Mouse (Mus musculus): ENCODE measurements at regions not wholly inside any gene's neighbourhood (a gene's known extent, or its start where the extent isn't known, plus 50 kb on each side); places are given as distances from the start of the nearest gene placed in this dataset.
"Not testable (repeated sequence)": the region's sequence is repeated elsewhere in the genome, so short reads cannot be mapped to it uniquely, and the experiment has no call there.

DNA sequence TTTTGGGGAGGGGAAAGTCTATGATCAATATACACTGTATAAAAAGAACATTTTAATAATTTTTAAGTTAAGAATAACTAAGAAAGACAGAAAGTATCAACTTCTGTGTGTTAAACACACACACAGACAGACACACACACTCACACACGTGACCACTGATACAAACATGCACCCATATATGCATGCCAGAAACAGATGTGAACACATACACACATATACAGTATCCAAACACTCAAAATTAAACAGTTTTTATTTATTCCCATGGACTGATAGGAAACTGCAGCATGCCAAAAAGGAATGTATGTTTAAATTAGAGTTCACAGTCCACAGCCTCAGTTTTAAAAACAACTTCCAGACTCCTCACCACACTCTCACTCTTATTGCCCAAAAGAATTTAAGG lies 203.4 kb upstream of the Tbl1x start:
- no peak for DNase-seq (ENCODE audit: low read depth)

DNA sequence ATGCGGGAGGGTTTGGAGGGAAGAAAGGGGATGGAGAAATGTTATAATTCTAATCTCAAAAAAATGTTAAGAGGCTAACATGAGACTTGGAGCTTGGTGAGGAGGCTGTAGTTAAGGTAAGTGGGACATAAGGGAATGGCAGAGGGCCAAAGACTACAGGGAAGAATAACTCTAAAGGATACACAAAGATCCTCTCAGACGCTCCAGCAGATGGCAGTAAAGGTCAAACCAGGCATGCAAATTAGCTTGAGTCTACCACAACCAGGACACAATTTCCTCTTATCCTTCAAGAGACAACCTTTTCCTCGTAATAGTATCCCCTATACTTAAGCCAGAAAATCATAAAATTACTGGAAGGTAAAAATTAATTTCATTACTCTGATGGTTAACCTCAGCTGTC lies 196.4 kb upstream of the Tbl1x start:
- DNase-seq (ENCODE audit: low read depth), result peak; percentile 42

DNA sequence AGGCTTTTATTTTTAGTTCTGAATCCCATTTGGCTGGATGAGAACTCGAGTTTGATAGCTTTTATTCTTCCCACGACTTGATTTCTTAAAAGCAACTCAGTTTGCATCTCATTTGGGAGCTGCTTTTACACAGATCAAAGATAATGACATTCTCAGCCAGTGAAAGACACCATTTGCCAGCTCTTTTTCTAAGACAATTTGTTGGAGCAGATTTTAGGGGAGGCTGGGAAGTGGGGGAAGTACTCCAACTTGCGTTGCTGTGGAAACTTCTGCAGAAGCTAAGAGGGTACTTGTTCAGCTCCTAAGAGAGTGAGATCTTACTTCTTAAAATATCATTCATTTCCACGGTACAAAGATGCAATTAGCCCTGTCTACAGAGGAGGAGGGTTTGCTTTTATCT lies 187.2 kb upstream of the Tbl1x start:
- no peak for DNase-seq (ENCODE audit: low read depth)

DNA sequence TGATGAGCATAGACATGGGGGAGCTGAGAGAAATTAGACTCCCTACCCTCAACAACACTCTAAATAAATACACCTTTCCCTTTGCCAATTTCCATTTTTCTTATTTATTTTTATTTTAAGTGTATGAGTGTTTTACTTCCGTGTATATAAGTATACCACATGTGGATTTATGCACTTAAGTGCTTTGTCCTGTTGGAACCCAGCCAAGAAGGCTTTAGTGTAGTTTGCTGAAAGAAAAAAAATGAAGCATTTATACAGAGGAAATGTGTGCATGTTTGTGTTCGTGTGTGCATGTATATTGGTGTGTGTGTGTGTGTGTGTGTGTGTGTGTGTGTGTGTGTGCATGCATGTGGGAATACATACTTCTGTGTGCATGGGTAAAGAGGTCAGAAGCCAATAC lies 157.6 kb upstream of the Tbl1x start:
- DNase-seq (ENCODE audit: low read depth), result no peak

DNA sequence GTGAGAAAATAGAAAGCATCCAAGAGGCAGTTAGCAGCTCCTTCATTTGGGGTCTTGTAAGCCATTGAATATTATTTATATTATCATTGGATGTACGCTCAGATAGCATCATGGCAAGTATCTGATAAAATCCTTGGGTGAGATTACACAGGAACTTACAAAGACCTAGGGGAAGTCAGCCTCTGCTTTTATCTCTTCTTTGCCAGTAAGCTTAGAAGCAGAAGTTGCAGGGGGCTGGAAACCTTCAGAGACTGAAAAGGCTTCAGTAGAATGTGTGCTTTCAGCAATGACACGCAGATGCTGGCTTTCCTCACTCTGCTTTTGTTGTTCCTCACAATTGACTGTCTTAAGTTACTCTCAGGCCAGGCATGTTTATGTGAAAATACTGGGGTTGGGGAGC lies 150.3 kb upstream of the Tbl1x start:
- peak; percentile 12 for DNase-seq (ENCODE audit: low read depth)

DNA sequence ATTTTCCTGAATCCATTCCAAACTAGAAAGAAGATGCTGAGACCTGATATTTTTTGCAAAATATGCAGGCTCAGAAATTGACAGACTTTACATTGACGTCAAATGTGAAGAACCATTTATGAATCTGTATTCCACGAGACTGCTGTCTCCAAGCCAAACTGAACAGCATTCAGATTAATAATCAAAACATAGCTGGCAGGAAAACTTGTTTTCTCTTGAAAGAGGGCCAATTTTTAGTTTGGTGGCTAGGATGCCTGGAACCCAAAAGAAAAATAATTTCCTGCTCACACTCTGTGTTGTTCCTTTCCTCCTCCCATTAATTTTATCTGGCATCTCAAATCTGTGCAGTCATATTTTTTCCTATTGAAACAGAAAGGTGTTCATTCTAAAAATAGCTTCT lies 149.7 kb upstream of the Tbl1x start:
- DNase-seq (ENCODE audit: low read depth), result no peak

DNA sequence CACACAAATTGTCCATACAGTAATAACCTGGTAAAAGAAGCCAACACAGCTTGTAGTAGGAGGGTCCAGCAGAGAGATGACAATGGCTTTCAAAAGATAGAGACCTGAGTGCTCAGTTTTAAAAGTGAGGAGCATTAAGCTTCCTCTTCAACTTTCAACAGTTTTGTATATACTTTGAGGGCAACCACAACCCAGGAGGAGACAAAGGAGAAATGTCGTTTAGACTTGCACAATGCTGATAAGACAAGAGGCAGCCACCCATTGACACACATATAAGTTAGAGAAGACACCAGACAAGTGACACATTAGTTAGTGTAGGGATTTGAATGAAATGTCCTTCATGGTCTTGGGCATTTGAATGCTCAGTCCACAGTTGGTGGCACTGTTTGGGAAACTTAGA lies 147.2 kb upstream of the Tbl1x start:
- peak; percentile 40 for DNase-seq (ENCODE audit: low read depth)

DNA sequence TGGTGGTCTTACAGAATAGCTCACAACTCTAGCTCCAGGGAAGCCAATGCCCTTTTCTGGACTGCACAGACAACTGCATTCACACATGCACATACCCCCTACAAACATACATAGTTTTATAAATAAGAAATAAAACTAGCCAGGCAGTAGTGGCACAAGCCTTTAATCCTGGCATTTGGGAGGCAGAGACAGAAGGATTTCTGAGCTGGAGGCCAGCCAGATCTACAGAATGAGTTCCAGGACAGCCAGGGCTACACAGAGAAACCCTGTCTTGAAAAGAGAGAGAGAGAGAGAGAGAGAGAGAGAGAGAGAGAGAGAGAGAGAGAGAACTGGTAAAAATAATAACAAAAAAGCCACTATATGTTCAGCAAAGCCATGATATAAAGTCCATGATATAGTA lies 143.5 kb upstream of the Tbl1x start:
- DNase-seq (ENCODE audit: low read depth), result no peak

DNA sequence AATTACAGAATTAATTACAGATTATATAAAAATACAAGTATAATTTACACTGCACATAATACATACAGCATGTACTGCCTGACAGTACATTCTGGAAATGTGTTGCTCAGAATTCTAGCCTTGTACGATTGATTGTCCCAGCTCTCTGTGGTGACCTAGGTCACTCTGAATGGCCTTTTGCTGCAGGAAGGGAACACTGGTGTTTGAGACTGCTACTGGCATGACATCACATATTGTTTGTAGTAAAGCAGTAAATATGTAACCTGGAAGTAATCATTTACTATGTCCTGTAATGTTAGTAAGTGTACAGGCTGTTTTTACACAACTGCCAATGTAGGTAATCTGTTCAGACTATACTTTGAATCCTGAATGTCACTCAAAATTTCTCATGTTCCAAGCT lies 123.5 kb upstream of the Tbl1x start:
- no peak for DNase-seq (ENCODE audit: low read depth)

DNA sequence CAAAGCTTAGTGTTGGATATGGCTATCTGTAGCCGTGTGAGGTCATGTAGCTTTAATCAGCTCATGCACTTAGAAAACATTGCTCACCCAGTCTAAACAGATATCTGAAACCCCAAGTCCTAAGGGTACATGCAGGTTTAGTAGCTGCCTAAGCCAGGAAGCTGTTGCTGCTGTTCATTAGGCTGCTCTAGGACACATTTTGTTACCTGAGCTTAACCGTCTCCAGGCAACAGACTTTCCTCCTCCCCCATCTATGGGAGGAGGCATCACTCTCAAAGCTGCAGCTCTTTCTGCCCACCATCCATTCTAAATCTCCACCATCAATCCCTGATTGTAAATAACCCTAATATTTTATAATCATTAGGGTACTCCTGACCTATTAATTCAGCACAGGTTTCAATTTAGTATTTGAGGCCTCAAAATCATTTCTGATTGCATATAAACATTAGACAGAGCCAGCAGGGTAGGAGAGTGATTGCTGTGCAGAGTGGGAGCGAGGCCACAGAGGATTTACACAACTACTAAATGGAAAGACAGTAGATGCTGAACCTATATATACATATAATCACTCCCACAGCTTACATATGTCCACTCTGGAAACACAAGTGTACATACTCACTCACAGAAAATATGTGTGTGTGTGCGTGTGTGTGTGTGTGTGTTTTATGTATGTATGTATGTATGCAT lies 118.9 kb upstream of the Tbl1x start:
- DNase-seq (ENCODE audit: low read depth), result no peak

DNA sequence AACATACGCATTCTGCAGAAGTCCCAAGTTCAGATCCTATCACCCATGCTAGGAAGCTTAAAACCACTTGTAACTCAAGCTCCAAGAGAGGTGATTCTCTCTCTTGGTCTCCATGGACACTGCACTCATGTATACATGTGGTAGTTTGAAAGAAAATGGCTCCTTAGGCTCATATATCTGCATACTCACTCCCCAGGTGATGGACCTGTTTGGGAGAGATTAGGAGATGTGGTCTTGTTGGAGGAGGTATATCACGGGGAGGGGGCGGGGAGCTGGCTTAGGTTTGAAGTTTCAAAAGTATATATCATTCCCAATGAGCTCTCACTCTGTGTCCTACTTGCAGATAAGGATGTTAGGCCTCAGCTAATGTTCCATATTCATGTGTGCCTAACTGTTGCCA lies 103.9 kb upstream of the Tbl1x start:
- DNase-seq (ENCODE audit: low read depth), result no peak

DNA sequence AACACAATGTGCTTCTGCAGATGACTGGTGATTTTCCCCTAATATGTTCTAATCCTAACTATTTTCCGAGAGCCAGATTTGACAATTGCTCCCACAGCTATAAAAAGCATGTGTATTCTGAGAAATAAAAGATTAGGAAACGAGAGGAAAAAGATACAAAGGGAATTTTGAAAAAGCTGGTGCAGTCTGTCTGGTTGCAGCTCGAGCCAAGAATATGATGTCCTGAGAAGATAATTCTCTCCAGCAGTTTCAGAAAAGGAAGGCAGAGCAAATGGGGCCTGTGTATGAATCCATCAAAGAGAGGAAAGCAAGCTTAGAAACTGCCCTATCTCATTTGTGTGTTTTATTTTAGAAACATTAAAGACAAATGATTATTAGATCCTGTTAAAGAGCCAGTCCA lies 102.9 kb upstream of the Tbl1x start:
- DNase-seq (ENCODE audit: low read depth), result no peak

DNA sequence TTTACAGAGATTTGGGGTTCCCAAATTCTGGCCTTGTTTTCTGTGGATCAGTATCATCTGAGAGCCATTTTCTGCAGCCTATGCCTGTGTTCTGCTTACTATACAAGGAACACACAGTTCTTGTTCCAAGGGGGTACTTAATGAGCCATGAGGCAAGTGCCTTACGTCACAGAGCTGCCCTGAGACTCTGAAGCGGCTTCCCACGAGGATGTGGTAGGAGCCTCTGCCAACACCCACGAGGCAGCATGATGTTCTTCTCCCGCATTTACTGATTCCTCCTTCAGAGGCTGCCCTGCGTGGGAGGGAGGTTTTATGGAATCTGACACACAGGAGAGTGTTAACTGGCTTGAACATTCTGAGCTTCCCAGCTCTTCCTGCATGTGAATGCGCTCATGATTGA lies 101.4 kb upstream of the Tbl1x start:
- peak; percentile 11 for DNase-seq (ENCODE audit: low read depth)

DNA sequence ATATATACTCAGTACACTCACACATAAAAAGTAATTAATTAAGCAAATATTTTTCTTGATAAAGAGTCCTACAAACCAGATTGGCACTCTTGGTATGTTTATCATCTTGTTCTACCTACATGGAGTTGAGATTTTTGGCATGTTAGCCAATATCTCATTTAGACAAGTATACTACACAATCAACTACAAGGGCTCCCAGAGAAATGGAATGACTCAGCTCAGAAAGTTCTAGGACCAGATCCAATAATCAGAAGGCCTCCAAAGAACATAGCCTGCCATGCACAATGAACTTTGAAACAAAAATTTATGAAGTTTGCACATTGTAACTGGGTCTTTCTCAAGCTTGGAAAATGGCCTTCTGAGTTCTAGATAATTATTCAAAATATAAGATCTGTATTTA lies 100.0 kb upstream of the Tbl1x start:
- no peak for DNase-seq (ENCODE audit: low read depth)

DNA sequence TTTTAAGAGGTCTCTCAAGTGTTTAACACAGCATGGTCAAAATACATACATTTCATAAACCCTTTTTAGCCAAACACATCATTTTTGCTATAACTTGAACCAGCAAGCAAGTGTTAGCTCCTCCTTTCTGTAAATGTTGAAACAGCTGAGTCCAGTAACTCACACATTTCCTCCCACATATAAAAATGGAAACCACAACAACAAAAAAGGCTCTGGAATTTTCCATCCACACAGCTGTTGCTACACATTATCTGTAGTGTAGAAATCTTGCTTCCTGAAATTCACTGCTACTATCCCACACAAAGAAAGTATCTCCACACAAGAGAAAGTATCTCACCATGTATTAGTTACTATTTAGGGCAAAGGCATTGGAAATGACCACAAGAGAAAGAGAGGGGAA lies 96.7 kb upstream of the Tbl1x start:
- DNase-seq (ENCODE audit: low read depth), result peak; percentile 75

DNA sequence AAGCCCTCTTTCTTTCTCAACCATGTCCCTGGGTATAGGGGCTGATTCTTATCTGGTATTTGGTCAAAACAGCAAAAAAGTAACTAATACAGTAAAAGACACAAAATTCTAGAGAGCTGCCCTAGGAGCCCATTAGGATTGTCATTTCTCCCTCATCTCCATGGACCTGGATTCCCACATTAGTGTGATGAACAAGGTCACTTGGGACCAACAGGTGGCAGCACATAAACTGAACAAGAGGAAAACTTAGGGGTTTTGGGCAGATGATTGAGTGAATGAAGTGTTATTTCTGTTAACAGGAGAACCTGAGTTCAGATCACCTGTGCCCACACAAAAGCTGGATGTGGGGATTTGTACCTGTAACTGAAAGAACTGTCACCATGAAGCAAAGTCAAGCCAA lies 93.0 kb upstream of the Tbl1x start:
- DNase-seq (ENCODE audit: low read depth), result peak; percentile 14

DNA sequence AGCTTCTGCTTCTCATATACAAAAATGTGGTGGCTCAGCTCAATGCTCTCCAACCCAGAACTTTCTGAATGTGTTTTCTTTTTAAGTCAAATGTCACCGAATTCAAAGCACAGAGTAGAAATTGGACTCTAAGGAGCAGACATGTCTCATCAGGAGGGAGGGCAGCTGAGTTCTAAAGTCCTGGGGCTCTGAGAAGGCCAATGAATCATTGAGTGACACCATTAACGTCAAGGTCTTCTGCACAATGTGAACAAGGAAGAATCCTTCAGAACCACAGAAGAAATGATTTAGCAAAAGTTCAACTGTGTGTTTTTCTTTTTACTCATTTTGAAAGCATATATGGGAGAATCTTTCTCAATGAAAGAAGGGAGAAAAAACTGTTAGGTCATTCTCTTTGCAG lies 88.6 kb upstream of the Tbl1x start:
- DNase-seq (ENCODE audit: low read depth), result no peak

DNA sequence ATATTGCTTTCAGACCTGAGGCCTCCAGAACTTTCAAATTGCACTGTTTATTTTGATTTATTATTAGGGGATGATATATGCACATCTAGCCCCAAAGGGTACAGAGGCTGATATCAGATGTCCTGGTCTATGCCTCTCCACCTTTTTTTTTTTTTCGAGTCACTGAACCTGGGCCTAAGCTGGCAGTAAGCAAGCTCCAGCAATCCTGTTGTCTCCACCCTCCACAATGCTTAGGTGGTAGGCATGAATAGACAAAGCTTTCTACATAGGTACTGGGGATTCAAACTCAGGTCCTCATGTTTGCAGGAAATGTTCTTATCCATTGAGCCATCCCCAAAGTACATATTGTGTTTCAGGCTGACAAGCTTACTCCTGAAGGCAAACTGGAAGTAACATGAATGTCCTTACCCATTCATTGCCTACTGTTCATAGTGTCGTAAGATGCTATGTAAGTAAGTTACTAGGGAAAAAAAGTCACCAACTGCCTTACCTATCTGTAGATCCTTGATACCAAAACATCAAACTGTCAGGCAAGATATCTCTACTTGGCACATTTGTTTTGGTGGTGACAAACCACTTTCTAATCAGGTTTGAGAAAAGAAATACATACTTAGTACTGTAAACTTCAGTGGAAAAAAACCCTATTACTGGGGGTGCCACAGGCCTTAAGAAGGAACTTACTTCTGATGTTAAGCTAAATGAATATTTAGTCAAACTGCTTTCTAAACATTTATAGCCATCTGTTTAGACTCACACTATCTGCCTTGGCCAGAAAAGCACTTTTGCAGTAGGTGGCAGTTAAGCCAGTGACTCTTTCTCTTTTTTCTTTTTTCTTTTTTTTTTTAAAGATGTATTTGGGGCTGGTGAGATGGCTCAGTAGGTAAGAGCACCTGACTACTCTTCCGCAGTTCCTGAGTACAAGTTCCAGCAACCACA lies 85.8 kb upstream of the Tbl1x start:
- DNase-seq (ENCODE audit: low read depth), result peak; percentile 17

DNA sequence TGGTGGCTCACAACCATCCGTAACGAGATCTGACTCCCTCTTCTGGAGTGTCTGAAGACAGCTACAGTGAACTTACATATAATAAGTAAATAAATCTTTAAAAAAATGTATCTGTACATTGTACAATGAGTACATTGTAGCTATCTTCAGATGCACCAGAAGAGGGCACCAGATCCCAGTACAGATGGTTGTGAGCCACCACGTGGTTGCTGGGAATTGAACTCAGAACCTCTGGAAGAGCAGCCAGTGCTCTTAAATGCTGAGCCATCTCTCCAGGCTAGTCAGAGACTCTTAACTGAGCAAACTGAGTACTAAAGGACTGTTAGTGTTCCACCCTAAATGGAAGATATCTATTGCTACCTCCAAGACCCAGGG lies 85.1 kb upstream of the Tbl1x start:
- not testable (repeated sequence) for DNase-seq (ENCODE audit: low read depth)

DNA sequence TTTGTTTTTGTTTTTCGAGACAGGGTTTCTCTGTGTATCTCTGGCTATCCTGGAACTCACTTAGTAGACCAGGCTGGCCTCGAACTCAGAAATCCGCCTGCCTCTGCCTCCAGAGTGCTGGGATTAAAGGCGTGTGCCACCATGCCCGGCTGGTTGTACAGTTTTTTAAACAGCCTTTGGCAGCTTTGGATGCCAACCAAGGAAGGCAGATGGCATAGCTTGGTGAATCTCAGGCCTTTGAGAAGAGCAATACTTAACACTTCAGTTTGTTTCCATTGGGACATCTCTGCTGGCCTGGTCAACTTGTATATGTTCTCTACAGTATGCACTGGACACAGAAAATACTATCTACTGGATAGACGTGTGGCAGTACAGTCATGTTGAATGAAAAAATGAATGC lies 84.0 kb upstream of the Tbl1x start:
- not testable (repeated sequence) for DNase-seq (ENCODE audit: low read depth)

DNA sequence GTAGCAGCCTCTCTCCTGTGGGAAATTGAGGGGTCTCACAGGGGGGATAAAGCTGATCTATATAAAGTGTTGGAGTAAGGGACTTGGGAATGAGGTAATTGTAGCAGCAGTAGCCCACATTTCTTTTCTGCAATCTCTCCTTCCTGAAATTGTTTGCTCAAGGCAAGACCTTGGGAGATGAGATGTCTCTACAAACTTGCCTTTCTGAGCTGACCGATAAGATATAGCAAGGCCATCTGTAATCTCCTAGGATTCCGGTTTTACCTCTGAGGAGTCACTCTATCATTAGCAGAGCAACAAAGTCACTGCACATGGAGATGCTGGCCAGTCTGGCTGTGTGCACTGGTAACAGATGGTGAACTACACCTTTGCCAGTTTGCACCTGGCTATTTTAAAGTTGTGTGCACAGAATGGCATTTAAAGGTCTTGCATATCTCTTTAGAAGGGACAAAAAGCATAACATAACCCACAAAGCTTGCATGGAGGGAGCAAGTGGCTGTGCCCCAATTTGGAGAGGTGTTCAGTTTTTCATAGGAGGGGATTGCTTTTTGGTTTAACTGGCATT lies 78.7 kb upstream of the Tbl1x start:
- no peak for DNase-seq (ENCODE audit: low read depth)

DNA sequence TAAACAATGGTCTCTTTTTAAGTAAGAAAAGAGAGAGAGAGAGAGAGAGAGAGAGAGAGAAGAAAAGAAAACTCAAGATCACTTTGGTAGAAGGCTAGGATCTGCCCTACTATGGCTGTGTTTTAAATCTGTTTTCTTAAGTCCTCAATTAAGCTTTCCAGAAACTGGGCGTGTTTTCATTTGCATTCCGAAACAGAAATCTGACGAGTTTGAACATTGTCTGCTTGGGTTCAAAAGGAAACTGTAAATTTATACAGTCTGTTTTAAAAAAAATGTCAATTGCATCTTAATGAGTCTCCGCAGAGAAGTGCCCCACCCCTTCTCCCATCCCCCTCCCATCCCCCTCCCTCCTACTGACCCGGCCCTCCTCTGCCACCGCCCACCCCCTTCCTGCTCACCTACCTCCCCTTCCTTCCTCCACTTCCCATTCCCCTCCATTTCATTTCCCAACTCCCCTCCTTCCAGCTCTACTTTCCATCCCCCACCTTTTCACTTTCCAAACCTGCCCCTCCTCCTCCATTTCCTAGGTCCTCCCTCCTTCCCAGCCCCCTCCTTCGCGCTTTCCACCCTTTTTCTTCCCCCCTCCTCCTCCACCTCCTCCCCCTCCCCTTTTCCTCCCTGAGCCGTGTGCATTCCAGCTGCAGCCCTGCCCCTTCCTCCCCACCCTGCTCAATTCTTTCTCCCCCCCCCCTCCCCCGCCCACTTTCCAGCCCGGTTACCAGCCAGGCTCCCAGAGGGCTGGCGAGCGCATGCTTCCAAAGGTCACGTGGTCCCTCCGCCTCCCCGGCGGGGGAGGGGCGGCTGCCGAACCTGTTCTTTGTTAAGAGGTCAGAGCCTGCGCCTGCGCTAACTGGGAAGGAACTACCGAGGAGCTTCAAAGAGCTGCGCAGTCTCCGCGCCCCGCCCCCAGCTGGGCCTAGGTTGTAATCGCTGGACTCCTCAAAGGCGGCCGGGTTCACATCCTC lies 77.7 kb upstream of the Tbl1x start:
- DNase-seq (ENCODE audit: low read depth), result peak; percentile 97
